Mouse (Mus musculus): Measurements from ENCODE around the gene Slc37a4.
"Not testable (repeated sequence)": the region's sequence is repeated elsewhere in the genome, so short reads cannot be mapped to it uniquely, and the experiment has no call there.

Slc37a4 gene

DNA sequence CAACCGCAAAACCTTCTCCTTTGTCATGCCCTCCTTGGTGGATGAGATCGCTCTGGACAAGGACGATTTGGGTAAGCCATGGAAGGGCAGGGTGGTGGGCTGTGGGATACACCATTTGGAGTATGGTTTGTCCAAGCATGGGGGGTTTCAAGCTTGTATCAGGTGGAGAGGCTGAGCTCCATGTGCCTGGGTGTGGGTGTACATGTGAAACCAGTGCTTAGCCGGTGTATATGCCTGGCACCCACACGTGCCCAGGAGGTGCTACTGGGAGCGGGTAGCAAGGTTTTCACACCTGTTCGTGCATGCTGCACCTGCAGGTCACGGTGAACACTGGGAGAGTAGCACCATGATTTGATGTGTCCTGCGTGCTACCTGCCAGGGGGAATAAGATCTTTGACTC lies 1.9 kb downstream of the Slc37a4 start:
- no peak for DNase-seq (ENCODE audit: low read depth, low spot score)

DNA sequence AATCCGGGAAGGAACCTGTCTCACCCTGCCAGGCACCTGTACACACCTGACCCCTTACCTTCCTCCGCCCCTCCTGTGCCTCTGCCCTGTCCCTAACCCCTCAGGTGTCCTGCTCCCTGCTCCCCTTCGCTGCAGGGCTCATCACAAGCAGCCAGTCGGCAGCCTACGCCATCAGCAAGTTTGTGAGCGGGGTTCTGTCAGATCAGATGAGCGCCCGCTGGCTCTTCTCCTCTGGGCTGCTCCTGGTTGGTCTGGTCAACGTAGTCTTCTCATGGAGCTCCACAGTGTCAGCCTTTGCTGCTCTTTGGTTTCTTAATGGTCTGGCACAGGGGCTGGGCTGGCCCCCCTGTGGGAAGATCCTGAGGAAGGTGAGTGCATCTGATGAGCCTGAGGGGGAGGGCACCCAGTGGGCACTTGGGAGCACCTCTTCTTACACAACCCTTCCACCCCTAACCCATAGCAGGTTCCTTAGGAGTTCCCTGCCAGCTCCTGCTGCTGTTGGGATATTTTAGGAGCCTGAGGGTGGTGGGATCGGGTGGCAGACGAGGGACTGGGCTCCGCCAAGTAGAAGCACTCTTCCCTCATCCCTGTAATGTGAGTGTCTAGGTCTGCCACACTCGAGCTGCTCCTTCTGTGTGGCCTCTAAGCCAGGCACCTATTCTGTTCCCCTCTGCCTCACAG lies 2.6 kb downstream of the Slc37a4 start:
- no peak for DNase-seq (ENCODE audit: low read depth, low spot score)

GRCm38 (mm10) chr9:44399795-44400114 lies 3.1 kb downstream of the Slc37a4 start:
- no peak for DNase-seq (ENCODE audit: low read depth, low spot score)

GRCm38 (mm10) chr9:44401081-44401480 lies 4.4 kb downstream of the Slc37a4 start:
- no peak for DNase-seq (ENCODE audit: low read depth, low spot score)

GRCm38 (mm10) chr9:44405011-44405410 lies 8.4 kb downstream of the Slc37a4 start:
- DNase-seq (ENCODE audit: low read depth, low spot score) = no peak

DNA sequence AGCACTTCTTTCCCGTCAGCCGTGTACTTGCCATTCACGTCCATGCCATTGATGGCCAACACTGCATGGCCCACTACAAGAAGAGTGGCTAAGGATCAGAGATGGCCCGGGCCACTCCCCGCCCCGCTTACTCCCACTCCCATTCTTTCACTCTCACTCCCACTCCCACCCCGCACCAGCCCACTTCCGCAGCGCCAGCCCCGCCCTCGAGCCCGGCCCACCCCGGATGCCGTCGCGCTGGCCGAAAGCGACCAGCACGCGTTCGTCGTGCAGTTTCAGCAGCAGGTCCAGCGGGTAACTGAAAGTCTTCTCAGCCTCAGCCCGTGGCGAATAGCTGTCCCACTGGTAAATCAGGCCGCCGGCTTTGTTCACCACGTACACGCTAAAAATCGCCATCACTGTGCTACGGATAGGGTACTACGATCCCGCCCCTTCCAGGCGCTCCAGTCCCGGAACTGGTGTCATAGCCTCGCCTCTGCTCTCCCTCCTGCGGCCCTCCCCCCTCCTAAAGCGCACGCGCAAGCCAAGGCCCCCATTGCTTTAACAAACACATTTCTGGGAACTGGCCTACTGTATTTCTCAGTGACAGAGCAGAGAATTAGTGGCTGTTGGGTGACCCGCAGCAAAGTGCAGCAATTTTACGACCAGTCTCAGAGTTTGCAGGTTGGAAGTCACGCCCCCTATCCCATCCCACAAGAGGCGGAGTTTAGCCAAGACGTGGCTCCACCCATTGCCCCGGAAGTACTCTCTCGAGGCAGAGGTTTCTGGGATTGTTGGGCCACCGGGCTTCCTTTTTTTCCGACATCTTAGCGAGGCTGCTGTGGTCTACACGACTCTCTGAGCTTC lies 10.5 kb downstream of the Slc37a4 start, which contains the start of the genes Rps25 and Trappc4:
Gene Rps25, plus strand, starts transcription at position 234 of the 846 bp plus-strand sequence.
Gene Trappc4, minus strand, starts transcription at position 695 of the 846 bp plus-strand sequence.
- DNase-seq (ENCODE audit: low read depth, low spot score) = peak; percentile 97

GRCm38 (mm10) chr9:44407752-44408097 lies 11.1 kb downstream of the Slc37a4 start:
- no peak for DNase-seq (ENCODE audit: low read depth, low spot score)

- DNase-seq (ENCODE audit: low read depth, low spot score) = not testable (repeated sequence)
These were observed 12.0 kb downstream of the Slc37a4 start for GRCm38 (mm10) chr9:44408693-44409092.

GRCm38 (mm10) chr9:44410647-44411336 lies 14.1 kb downstream of the Slc37a4 start:
- DNase-seq (ENCODE audit: low read depth, low spot score) = peak; percentile 79

DNA sequence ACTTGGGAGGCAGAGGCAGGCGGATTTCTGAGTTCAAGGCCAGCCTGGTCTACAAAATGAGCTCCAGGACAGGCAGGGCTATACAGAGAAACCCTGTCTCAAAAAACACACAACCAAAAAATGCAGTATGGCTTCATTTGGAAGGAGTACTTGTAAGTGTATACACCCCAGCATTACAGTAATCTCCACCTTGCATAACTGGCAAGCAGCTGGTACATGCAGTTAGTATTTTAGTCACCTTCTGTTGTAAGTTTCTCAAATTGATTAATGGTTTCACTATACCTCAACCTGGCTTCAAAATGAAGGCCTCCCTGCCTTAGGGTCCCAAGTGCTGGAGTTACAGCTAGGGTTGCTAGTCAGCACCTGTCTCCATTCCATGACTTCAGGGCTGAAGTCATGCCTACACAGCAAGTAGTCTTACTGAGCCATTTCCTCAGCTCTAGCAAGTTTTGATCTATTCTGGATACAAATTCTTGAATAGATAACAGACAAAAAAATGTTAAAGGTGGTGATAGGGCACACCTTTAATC lies 15.0 kb downstream of the Slc37a4 start:
- DNase-seq (ENCODE audit: low read depth, low spot score) = no peak

GRCm38 (mm10) chr9:44412306-44412705 lies 15.7 kb downstream of the Slc37a4 start:
- DNase-seq (ENCODE audit: low read depth, low spot score) = no peak

- DNase-seq (ENCODE audit: low read depth, low spot score) = no peak
These were observed 16.1 kb downstream of the Slc37a4 start for GRCm38 (mm10) chr9:44412781-44413180.

GRCm38 (mm10) chr9:44417156-44417891 lies 20.7 kb downstream of the Slc37a4 start:
- no peak for DNase-seq (ENCODE audit: low read depth, low spot score)

DNA sequence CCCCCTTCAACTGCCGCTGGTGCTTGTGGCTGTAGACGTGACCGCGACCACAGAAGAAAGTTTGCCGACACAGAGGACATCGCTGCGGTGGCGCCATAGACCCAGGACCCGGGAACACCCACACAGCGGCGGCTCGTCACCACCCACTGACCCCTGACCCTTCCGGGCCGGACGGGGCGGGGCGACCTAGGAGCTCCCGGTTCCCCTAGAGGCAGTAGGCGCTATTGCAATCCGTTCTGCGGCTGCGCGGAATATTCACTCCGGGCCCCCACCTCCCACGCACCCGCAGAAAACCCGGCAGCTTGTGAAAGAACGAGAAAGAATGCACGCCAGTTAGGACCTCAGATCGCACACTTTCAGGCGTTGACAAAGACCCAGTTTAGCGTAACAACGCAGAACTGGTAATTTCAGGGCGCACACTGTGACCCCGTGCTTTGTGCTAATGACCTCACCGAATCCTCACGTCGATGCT lies 21.3 kb downstream of the Slc37a4 start:
- peak; percentile 93 for DNase-seq (ENCODE audit: low read depth, low spot score)

- DNase-seq (ENCODE audit: low read depth, low spot score) = peak; percentile 97
These were observed 22.1 kb downstream of the Slc37a4 start, which contains the start of gene Ccdc84 for GRCm38 (mm10) chr9:44418519-44419385. TSS of gene Ccdc84 (minus strand) at chr9:44418569.

DNA sequence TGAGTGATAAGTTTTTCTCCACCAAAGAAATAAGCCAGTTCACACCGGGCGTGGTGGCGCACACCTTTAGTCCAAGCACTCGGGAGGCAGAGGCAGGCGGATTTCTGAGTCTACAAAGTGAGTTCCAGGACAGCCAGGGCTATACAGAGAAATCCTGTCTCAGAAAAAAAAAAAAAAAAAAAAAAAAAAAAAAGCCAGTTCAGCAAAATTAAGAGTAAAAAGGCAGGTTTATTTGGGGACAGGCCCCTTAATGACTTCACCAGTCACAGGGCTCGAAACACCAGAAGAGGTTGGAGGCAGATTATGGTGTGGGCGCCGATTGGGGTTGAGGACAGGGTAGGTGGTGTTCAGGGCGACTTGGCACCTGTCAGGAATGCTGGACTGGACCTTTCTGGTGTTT lies 23.1 kb downstream of the Slc37a4 start:
- DNase-seq (ENCODE audit: low read depth, low spot score) = not testable (repeated sequence)

- peak; percentile 90 for DNase-seq (ENCODE audit: low read depth, low spot score)
These were observed 23.7 kb downstream of the Slc37a4 start for GRCm38 (mm10) chr9:44420280-44420898.

GRCm38 (mm10) chr9:44423576-44423975 lies 26.9 kb downstream of the Slc37a4 start:
- peak; percentile 58 for DNase-seq (ENCODE audit: low read depth, low spot score)

DNA sequence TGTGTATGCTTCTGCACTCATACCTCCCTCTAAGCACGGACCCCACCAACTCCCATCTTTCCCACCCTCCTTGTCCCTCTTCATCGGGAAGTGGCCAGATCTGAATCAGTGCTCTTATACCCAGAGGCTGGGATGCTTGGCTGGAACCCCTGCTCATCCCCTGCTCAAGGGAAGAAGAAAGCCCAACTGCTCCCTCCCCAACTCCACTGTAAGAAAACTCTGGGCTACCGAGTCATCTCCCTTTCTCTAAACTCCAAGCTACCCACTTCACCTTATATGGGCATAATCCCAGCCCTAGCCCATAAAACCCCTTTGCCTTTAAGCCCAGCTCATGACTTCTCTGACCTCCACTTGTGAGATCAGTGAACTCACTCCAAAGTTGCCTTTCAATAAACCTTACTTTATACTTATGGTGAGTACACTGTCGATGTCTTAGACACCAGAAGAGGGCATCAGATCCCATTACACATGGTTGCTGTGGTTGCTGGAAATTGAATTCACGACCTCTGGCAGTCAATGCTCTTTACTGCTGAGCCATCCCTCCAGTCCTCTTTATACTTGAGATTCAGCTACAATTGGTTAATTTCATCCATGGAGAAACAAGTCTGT lies 36.0 kb downstream of the Slc37a4 start:
- DNase-seq (ENCODE audit: low read depth, low spot score) = no peak
